Mouse (Mus musculus): ENCODE data around the gene Tnfsf13b. TPM values are rescaled to one million over a fixed set of nuclear protein-coding genes. Genes with fewer than 3 reads are reported as not detected.

Gene Tnfsf13b
- total and polyA plus RNA-seq, 3 experiments, result 1.4 to 5.1 (median 3.2) TPM

DNA sequence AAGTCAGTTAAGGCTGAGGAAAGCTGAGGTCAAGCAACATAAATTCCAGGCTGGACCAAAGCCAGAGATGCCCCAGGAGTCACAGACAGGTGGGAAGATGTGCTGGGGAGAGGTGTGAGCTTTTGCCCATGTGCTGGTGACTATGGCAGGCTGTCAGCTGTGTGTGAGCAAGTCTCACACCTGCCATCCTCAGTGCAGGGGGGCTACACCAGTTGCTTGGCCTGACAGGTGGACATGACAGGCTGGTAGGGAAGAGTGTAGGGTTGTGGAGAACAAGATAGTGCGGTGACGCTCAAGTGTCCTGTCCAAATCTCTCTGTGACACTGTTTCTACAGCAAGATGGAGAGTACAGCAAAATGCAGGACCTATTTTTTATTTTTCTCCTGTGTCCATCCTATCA lies 66.1 kb downstream of the Tnfsf13b start:
- H3K27me3 ChIP-seq (ENCODE audit: control insufficient read depth, insufficient read depth, low read length), result no peaks in the 10 kb centered on the region
- no peak for TF ChIP-seq POLR2A (IDR thresholded peaks at IDR 0.05; ENCODE audit: insufficient read depth, low read depth, low read length)
- TF ChIP-seq EP300 (IDR thresholded peaks at IDR 0.05; ENCODE audit: insufficient read depth, low read depth, low read length), result no peak
- no peak for TF ChIP-seq CTCF (IDR thresholded peaks at IDR 0.05)

More for the DNA sequence above, 66.1 kb downstream of the Tnfsf13b start:
- intact Hi-C loops (cut with DNase I), result no loop called here
- DNase-seq, result no peak
- 81% methylated on average over 2 of the region's 2 CpGs for WGBS
- Histone ChIP-seq H3K4me1 (ENCODE audit: control insufficient read depth, insufficient read depth, low read length) (no peaks in the 10 kb centered on the region), H3K36me3 (ENCODE audit: control insufficient read depth, insufficient read depth, low read length) (no peaks in the 10 kb centered on the region), H3K9ac (ENCODE audit: low read depth, low read length) (no peak overlapping the region), H3K27ac (no peak overlapping the region), H3K79me2 (replicated peaks; ENCODE audit: control insufficient read depth, insufficient read depth, low read length) (no peaks in the 10 kb centered on the region), H3K4me3 (no peak overlapping the region)

Other genes starting within 250 kb of the Tnfsf13b start
- gene Fam155a, start 235.3 kb upstream of the Tnfsf13b start, total RNA-seq (2021), result not detected
- 0.08 and 0.09 TPM in 2 replicates for gene Fam155a, start 235.3 kb upstream of the Tnfsf13b start, polyA plus RNA-seq (2012; rRNA removed)
- gene Gm10217, start 142.2 kb upstream of the Tnfsf13b start, total RNA-seq (2021), result not detected
- not detected in 2 replicates for gene Gm10217, start 142.2 kb upstream of the Tnfsf13b start, polyA plus RNA-seq (2012; rRNA removed)
- 1 to 10 TPM; 4.7 to 5.3 TPM for gene Lig4, start 28.8 kb upstream of the Tnfsf13b start, total RNA-seq (2021)
- 1.5 and 3.0 TPM in 2 replicates for gene Lig4, start 28.8 kb upstream of the Tnfsf13b start, polyA plus RNA-seq (2012; rRNA removed)
- gene Abhd13, start 28.8 kb upstream of the Tnfsf13b start, total RNA-seq (2021), result 10 to 100 TPM in 1 of 2 experiments, 1 to 10 TPM in 1; 9.8 to 10.0 TPM
- 4.2 and 10.0 TPM in 2 replicates for gene Abhd13, start 28.8 kb upstream of the Tnfsf13b start, polyA plus RNA-seq (2012; rRNA removed)
- gene Myo16, start 147.4 kb downstream of the Tnfsf13b start, total RNA-seq (2021), result 1 to 10 TPM; 1.4 to 3.8 TPM
- gene Myo16, start 147.4 kb downstream of the Tnfsf13b start, polyA plus RNA-seq (2012; rRNA removed), result not detected in 2 replicates

Measured in heart, adult 2 months (tissue).